Mouse (Mus musculus) liver, adult 2 months (tissue): Measurements from ENCODE around the gene Gm17720. TPM values are rescaled to one million over a fixed set of nuclear protein-coding genes. Genes with fewer than 3 reads are reported as not detected.

Experiments used
- DNase-seq: peaks from one replicate; pipeline ENCODE4 v3.0.0-alpha.2; 2011; ENCODE audit warnings: low read depth, low spot score; ENCODE audit errors: extremely low read depth
- H3K27ac ChIP-seq: fragments of 200-500 bp; replicated peaks from 2 replicates; pipeline ENCODE4 v1.5.1; 2012; ENCODE audit warnings: low read depth, mild to moderate bottlenecking, control low read depth, inconsistent platforms, low read length; ENCODE audit not compliant: insufficient read depth
- H3K27me3 ChIP-seq: fragments of 200-500 bp; 2 replicates; pipeline ENCODE4 v1.6.1; 2012; ENCODE audit warnings: mild to moderate bottlenecking, moderate library complexity, low read length, inconsistent platforms; ENCODE audit not compliant: control insufficient read depth, insufficient read depth
- H3K36me3 ChIP-seq: fragments of 200-500 bp; 2 replicates; pipeline ENCODE4 v1.6.1; 2012; ENCODE audit warnings: low read length, inconsistent platforms; ENCODE audit not compliant: control insufficient read depth, insufficient read depth
- H3K4me1 ChIP-seq: fragments of 200-500 bp; 2 replicates; pipeline ENCODE4 v1.6.1; 2011; ENCODE audit warnings: low read length; ENCODE audit not compliant: control insufficient read depth, insufficient read depth
- H3K4me3 ChIP-seq: fragments of 200-500 bp; 2 replicates; pipeline ENCODE4 v1.5.1; 2011; ENCODE audit warnings: low read depth, mild to moderate bottlenecking, control low read depth, low read length, moderate library complexity; ENCODE audit not compliant: insufficient read depth
- H3K79me2 ChIP-seq: fragments of 200-500 bp; 2 replicates; pipeline ENCODE4 v1.6.1; 2012; ENCODE audit warnings: inconsistent platforms, mild to moderate bottlenecking, low read length, moderate library complexity; ENCODE audit not compliant: control insufficient read depth, insufficient read depth
- H3K9ac ChIP-seq: fragments of 200-500 bp; 2 replicates; pipeline ENCODE4 v1.6.1; 2012; ENCODE audit warnings: low read depth, mild to moderate bottlenecking, control low read depth, inconsistent platforms, low read length
- CTCF ChIP-seq: fragments of 200-500 bp; IDR thresholded peaks from 2 replicates; pipeline ENCODE4 v1.5.1; 2011; ENCODE audit warnings: low read depth, low read length, control low read depth
- POLR2A ChIP-seq: fragments of 200-500 bp; IDR thresholded peaks from 2 replicates; pipeline ENCODE4 v1.6.1; 2011; ENCODE audit warnings: low read length, control low read depth; ENCODE audit not compliant: insufficient read depth; ENCODE audit errors: extremely low read depth
- WGBS: fragments of 180-500 bp; shearing (Covaris S2); methylation state at CpG from one replicate; pipeline ENCODE4 v1.1.7; 2018; 5-methylcytosine and 5-hydroxymethylcytosine counted together
- polyA plus RNA-seq: library from polyadenylated mRNA; depleted of rRNA; stranded (reverse); fragments of >200 nt; gene quantifications from 2 replicates; pipeline ENCODE4 v1.2.3, GENCODE M21; 2012
- total RNA-seq: library from RNA; depleted of rRNA; stranded (reverse); fragments of >200 nt; gene quantifications from 2 replicates; pipeline ENCODE4 v1.2.3, GENCODE M21; 2014

Gm17720 gene
- total and polyA plus RNA-seq, 2 experiments: not detected

DNA sequence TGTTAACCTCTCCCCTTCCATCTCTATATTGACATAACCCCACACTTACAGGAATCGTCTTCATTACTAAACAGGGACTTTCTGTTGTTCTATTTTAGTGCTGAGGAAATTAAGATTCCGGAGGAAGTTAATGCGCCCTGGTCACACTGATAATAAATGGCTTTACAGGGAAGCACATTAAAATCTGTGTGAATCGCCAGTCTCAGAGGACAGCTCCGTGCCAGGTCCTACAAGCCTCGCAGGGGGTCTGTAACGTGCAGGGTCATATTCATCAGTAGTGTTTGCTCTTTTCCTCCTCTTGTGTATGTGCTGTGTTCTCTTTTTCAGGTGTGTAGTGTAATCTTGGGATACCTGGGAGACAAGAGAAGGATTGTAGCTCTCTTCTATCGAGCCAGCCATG is 44.3 kb downstream of the Gm17720 start:
- WGBS: 74% methylated on average over 8 of the region's 8 CpGs
- no peaks in the 10 kb centered on the region for H3K79me2 ChIP-seq
- no peaks in the 10 kb centered on the region for H3K36me3 ChIP-seq
- no peak overlapping the region for H3K4me3 ChIP-seq
- H3K4me1 ChIP-seq: no peaks in the 10 kb centered on the region
- H3K27ac ChIP-seq: no peak overlapping the region
- TF ChIP-seq POLR2A: no peak
- no peak for TF ChIP-seq CTCF
- no peak overlapping the region for H3K9ac ChIP-seq
- no peak for DNase-seq
- H3K27me3 ChIP-seq: no peaks in the 10 kb centered on the region

DNA sequence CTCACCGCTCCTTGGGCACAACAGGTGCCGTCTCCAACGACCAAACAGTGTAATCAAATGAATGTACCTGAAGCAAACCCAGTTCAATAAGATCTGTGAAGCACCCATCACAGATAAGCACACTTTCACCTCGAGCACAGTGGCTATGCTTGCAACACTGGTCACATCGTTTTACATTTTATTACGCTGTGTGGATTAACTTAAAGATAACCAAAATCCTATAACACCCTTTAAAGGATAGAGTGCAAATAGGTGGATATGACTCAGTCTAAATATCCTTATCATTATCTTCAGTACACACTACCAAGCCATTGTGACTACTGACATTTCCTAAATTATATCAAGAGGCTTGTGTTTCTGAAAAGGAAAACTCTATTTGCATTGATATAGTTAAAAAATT is 51.3 kb downstream of the Gm17720 start:
- TF ChIP-seq POLR2A: no peak
- no peak for TF ChIP-seq CTCF
- H3K27me3 ChIP-seq: no peaks in the 10 kb centered on the region
- DNase-seq: no peak
- no peaks in the 10 kb centered on the region for H3K4me1 ChIP-seq
- WGBS: 68% methylated on average over 6 of the region's 6 CpGs
- H3K9ac ChIP-seq: no peak overlapping the region
- H3K4me3 ChIP-seq: no peak overlapping the region
- H3K79me2 ChIP-seq: no peaks in the 10 kb centered on the region
- H3K36me3 ChIP-seq: no peaks in the 10 kb centered on the region
- no peak overlapping the region for H3K27ac ChIP-seq

DNA sequence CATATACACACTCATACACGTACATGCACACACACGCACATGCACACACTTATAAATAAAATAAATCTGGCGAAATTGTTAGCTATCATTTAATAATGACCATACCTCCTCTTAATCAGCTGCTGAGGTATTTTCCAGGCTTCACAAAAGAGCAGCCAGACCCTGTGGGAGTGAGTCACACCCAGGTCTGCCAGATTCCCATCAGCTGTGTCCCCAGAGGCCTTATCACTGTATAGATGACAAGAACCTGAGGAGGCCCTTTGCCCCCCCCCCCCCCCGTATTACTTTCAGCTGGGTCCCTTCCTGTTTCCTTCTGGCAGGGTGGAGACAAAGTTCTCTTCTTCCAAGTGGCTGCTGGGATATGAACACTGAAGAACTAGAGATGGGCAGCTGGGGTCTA is 62.0 kb downstream of the Gm17720 start:
- 79% methylated on average over 4 of the region's 4 CpGs for WGBS
- H3K9ac ChIP-seq: no peak overlapping the region
- no peaks in the 10 kb centered on the region for H3K4me1 ChIP-seq
- no peak overlapping the region for H3K4me3 ChIP-seq
- TF ChIP-seq POLR2A (no peak), CTCF (no peak)
- DNase-seq: no peak
- no peaks in the 10 kb centered on the region for H3K79me2 ChIP-seq
- H3K27me3 ChIP-seq: no peaks in the 10 kb centered on the region
- no peaks in the 10 kb centered on the region for H3K36me3 ChIP-seq
- H3K27ac ChIP-seq: no peak overlapping the region

DNA sequence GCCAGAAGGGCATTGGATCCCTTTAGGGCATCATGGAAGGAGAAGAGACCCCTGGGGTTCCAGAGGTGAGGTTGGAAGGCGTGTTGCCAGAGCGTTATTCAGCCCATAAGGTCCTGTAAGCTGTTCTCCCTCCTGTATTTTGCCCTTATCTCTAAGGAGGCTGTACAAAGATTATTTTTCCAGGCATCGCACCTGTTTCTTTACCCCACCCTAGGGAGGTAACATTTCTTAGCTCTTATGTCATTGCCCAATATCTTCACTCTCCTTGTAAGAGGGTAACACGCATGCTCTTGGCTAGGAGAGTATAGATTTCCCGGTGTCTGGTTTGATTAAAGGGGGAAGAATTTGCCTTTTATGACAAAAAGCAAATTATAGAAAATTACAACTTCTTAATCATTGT is 62.9 kb downstream of the Gm17720 start, which contains the start of gene Chst4:
Gene Chst4 (minus strand): TSS at position 82 of the 400 bp plus-strand sequence.
- no peaks in the 10 kb centered on the region for H3K36me3 ChIP-seq
- no peaks in the 10 kb centered on the region for H3K79me2 ChIP-seq
- WGBS: 92% methylated on average over 5 of the region's 5 CpGs
- no peaks in the 10 kb centered on the region for H3K27me3 ChIP-seq
- H3K4me3 ChIP-seq: no peak within 1 kb of the TSS
- H3K9ac ChIP-seq: no peak within 1 kb of the TSS
- no peak within 1 kb of the TSS for H3K27ac ChIP-seq
- TF ChIP-seq CTCF (no peak), POLR2A (no peak)
- no peak for DNase-seq
- H3K4me1 ChIP-seq: no peaks in the 10 kb centered on the region

DNA sequence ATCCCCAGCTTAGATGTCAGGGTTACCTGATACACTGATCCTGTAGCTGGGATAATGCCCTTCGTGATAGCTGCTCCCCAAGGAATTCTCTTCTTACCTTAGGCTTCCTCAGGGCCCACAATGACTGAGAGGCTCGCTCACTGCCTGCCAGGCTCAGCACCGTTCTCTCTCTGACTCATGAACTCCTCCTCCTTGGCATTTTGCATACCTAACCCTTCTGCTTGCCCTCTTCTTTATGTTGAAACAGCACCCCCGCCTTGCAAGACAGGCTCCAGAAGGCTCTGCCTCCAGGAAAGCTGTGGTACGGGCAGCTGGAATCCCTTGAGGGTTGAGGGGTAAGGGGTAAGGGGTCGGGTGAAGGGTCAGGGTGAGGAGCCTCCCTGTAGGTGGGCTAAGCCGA is 63.3 kb downstream of the Gm17720 start:
- Histone ChIP-seq H3K79me2 (no peaks in the 10 kb centered on the region), H3K27me3 (no peaks in the 10 kb centered on the region), H3K4me3 (no peak overlapping the region), H3K9ac (no peak overlapping the region), H3K36me3 (no peaks in the 10 kb centered on the region), H3K4me1 (no peaks in the 10 kb centered on the region), H3K27ac (no peak overlapping the region)
- DNase-seq: no peak
- WGBS: 46% methylated on average over 7 of the region's 7 CpGs
- no peak for TF ChIP-seq POLR2A
- no peak for TF ChIP-seq CTCF

DNA sequence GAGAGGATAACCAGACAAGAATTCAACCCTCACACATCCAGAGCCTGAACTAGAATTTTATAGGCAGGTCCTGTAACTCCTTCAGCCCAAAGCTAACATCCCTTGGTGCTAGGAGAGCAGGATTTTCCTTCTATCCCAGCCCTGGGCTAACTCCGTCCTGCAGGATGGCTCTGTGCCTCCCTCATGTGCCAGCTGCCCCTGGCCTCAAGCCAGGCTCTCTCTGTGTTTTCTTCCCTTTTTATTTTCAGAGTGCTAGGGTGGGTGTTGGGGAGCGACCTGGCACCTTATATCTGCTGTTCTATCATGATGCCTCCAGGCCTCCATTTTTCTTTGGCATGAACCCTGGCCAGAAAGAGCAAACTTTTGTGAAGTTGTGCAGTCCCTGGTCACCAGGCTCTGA is 66.4 kb downstream of the Gm17720 start:
- 75% methylated on average over 2 of the region's 2 CpGs for WGBS
- Histone ChIP-seq H3K4me1 (no peaks in the 10 kb centered on the region), H3K27ac (no peak overlapping the region), H3K9ac (no peak overlapping the region), H3K36me3 (no peaks in the 10 kb centered on the region), H3K79me2 (no peaks in the 10 kb centered on the region), H3K27me3 (no peaks in the 10 kb centered on the region), H3K4me3 (no peak overlapping the region)
- TF ChIP-seq CTCF (no peak), POLR2A (no peak)
- DNase-seq: no peak
